Mouse (Mus musculus) bone marrow macrophage, adult 2 months (primary cell): ENCODE data around the gene Rprd2.

Source experiments
- CTCF ChIP-seq: IDR thresholded peaks from 2 replicates; pipeline ENCODE4 v1.5.1; 2012; ENCODE audit warnings: low read depth, mild to moderate bottlenecking, low read length, moderate library complexity
- POLR2A ChIP-seq: IDR thresholded peaks from 2 replicates; pipeline ENCODE4 v1.6.1; 2012; ENCODE audit warnings: mild to moderate bottlenecking, low read depth, low read length, borderline replicate concordance

- TF ChIP-seq POLR2A (no peak), CTCF (no peak)
Measured at GRCm38 (mm10) chr3:95842503-95843214, 24.0 kb upstream of the Rprd2 start.
